Mouse (Mus musculus): ENCODE data around the gene Xrcc6. TPM values are rescaled to one million over a fixed set of nuclear protein-coding genes. Genes with fewer than 3 reads are reported as not detected.

Xrcc6 gene
- polyA plus RNA-seq (2014; fragmentation: Illumina TruSeq; extraction: RNeasy Lipid Tissue Mini Kit (QIAGEN cat#74804); ENCODE audit: low read depth, low replicate concordance), result 290 TPM

GRCm38 (mm10) chr15:81987646-81988045 is at the start of gene Xrcc6:
Xrcc6 (plus strand) TSS chr15:81987835.

GRCm38 (mm10) chr15:81960171-81961077 is 27.2 kb upstream of the Xrcc6 start, which contains the start of gene Pmm1:
Pmm1 (minus strand) TSS chr15:81960930.

GRCm38 (mm10) chr15:81980321-81980720 is 7.3 kb upstream of the Xrcc6 start, which contains the start of gene 1700029P11Rik:
1700029P11Rik (plus strand) TSS chr15:81980540.

GRCm38 (mm10) chr15:82033762-82034161 is 46.1 kb downstream of the Xrcc6 start, which contains the start of gene Desi1:
Desi1 (minus strand) TSS chr15:82033862.

GRCm38 (mm10) chr15:82047080-82047883 is 59.6 kb downstream of the Xrcc6 start, which contains the start of gene Snu13:
Snu13 (minus strand) TSS chr15:82047598.

GRCm38 (mm10) chr15:82058719-82059201 is 71.1 kb downstream of the Xrcc6 start, which contains the start of gene 4930407I10Rik:
4930407I10Rik (plus strand) TSS chr15:82059151.

GRCm38 (mm10) chr15:82069898-82070297 is 82.3 kb downstream of the Xrcc6 start, which contains the start of gene Mei1:
Mei1 (plus strand) TSS chr15:82069996.

Other genes with a start within 250 kb of the Xrcc6 start
- 17.0 TPM for gene Zc3h7b, start 242.8 kb upstream of the Xrcc6 start, polyA plus RNA-seq (2014; fragmentation: Illumina TruSeq; extraction: RNeasy Lipid Tissue Mini Kit (QIAGEN cat#74804); ENCODE audit: low read depth, low replicate concordance)
- 7.4 TPM for gene Rangap1, start 242.3 kb upstream of the Xrcc6 start, polyA plus RNA-seq (2014; fragmentation: Illumina TruSeq; extraction: RNeasy Lipid Tissue Mini Kit (QIAGEN cat#74804); ENCODE audit: low read depth, low replicate concordance)
- 21.1 TPM for gene Tef, start 185.4 kb upstream of the Xrcc6 start, polyA plus RNA-seq (2014; fragmentation: Illumina TruSeq; extraction: RNeasy Lipid Tissue Mini Kit (QIAGEN cat#74804); ENCODE audit: low read depth, low replicate concordance)
- gene Tob2, start 129.0 kb upstream of the Xrcc6 start, polyA plus RNA-seq (2014; fragmentation: Illumina TruSeq; extraction: RNeasy Lipid Tissue Mini Kit (QIAGEN cat#74804); ENCODE audit: low read depth, low replicate concordance), result 15.7 TPM
- 20.7 TPM for gene Phf5a, start 115.9 kb upstream of the Xrcc6 start, polyA plus RNA-seq (2014; fragmentation: Illumina TruSeq; extraction: RNeasy Lipid Tissue Mini Kit (QIAGEN cat#74804); ENCODE audit: low read depth, low replicate concordance)
- 113 TPM for gene Aco2, start 115.5 kb upstream of the Xrcc6 start, polyA plus RNA-seq (2014; fragmentation: Illumina TruSeq; extraction: RNeasy Lipid Tissue Mini Kit (QIAGEN cat#74804); ENCODE audit: low read depth, low replicate concordance)
- gene Polr3h, start 61.6 kb upstream of the Xrcc6 start, polyA plus RNA-seq (2014; fragmentation: Illumina TruSeq; extraction: RNeasy Lipid Tissue Mini Kit (QIAGEN cat#74804); ENCODE audit: low read depth, low replicate concordance), result 3.6 TPM
- 0.52 TPM for gene Csdc2, start 51.1 kb upstream of the Xrcc6 start, polyA plus RNA-seq (2014; fragmentation: Illumina TruSeq; extraction: RNeasy Lipid Tissue Mini Kit (QIAGEN cat#74804); ENCODE audit: low read depth, low replicate concordance)
- 2.3 TPM for gene Pmm1, start 26.9 kb upstream of the Xrcc6 start, polyA plus RNA-seq (2014; fragmentation: Illumina TruSeq; extraction: RNeasy Lipid Tissue Mini Kit (QIAGEN cat#74804); ENCODE audit: low read depth, low replicate concordance)
- not detected for gene 1700029P11Rik, start 7.3 kb upstream of the Xrcc6 start, polyA plus RNA-seq (2014; fragmentation: Illumina TruSeq; extraction: RNeasy Lipid Tissue Mini Kit (QIAGEN cat#74804); ENCODE audit: low read depth, low replicate concordance)
- gene Desi1, start 46.0 kb downstream of the Xrcc6 start, polyA plus RNA-seq (2014; fragmentation: Illumina TruSeq; extraction: RNeasy Lipid Tissue Mini Kit (QIAGEN cat#74804); ENCODE audit: low read depth, low replicate concordance), result 43.8 TPM
- 480 TPM for gene Snu13, start 59.8 kb downstream of the Xrcc6 start, polyA plus RNA-seq (2014; fragmentation: Illumina TruSeq; extraction: RNeasy Lipid Tissue Mini Kit (QIAGEN cat#74804); ENCODE audit: low read depth, low replicate concordance)
- not detected for gene 4930407I10Rik, start 71.3 kb downstream of the Xrcc6 start, polyA plus RNA-seq (2014; fragmentation: Illumina TruSeq; extraction: RNeasy Lipid Tissue Mini Kit (QIAGEN cat#74804); ENCODE audit: low read depth, low replicate concordance)
- not detected for gene Mei1, start 82.2 kb downstream of the Xrcc6 start, polyA plus RNA-seq (2014; fragmentation: Illumina TruSeq; extraction: RNeasy Lipid Tissue Mini Kit (QIAGEN cat#74804); ENCODE audit: low read depth, low replicate concordance)
- 1.9 TPM for gene Ccdc134, start 140.1 kb downstream of the Xrcc6 start, polyA plus RNA-seq (2014; fragmentation: Illumina TruSeq; extraction: RNeasy Lipid Tissue Mini Kit (QIAGEN cat#74804); ENCODE audit: low read depth, low replicate concordance)
- gene Srebf2, start 159.3 kb downstream of the Xrcc6 start, polyA plus RNA-seq (2014; fragmentation: Illumina TruSeq; extraction: RNeasy Lipid Tissue Mini Kit (QIAGEN cat#74804); ENCODE audit: low read depth, low replicate concordance), result 14.1 TPM
- gene Shisa8, start 225.0 kb downstream of the Xrcc6 start, polyA plus RNA-seq (2014; fragmentation: Illumina TruSeq; extraction: RNeasy Lipid Tissue Mini Kit (QIAGEN cat#74804); ENCODE audit: low read depth, low replicate concordance), result not detected
- gene Tnfrsf13c, start 236.5 kb downstream of the Xrcc6 start, polyA plus RNA-seq (2014; fragmentation: Illumina TruSeq; extraction: RNeasy Lipid Tissue Mini Kit (QIAGEN cat#74804); ENCODE audit: low read depth, low replicate concordance), result not detected

All from adrenal gland, adult 10 weeks (tissue).